ENCODE assay signal across 10 mouse cellular contexts in the genomic region with DNA sequence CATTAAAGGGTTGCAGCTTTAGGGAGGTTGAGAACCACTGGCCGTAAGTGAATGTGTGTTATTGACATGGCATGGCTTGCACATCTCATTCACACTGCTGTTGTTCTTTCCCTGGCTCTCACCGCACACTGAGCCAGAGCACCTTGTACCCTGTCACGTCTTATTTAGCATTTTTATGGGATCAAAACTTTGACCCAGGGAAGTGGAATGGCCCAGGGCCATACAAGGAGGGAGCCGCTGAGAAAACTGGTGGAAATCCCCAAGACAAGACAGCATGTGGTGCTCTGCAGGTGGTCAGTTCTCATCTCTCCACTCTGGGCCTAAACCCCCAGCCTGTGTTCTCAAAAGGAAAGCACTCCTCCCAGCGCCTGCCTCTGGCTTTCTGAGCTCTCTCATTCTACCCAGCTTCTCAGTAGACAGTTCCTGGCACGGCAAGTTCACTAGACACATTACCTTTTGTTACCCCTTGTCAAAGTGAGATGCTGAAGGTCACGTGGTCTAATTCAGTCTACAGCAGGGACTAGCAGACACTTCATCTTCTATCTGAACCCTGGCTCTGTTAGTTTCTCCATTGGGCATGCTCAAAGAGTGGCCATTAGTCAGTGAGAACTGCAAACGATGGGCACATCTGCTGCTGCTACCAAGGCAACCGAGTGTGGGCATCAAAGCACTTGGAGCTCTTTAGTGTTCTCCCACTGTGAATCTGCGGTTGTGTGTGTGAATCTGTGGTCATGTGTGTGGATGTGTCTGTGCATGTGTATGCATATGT.
DNase-seq lines count a peak whose midpoint lies in the region; ATAC-seq and TF ChIP-seq lines count a peak whose summit lies in the region.
"Had no signal": no experiment of that assay in that cellular context is flagged by ENCODE, and none has a peak within 500 bp of the region (broad histone marks: within the 10 kb centered on the region; RNA-seq: fewer than 3 reads in every experiment).

No protein-coding gene starts in this region.

- ATAC-seq in liver, embryonic 13.5 days (ENCODE audit: low read depth) = no peak
- no peak for ATAC-seq in liver, embryonic 11.5 days (replicated peaks; ENCODE audit: low FRiP score)
- ATAC-seq in hindbrain, embryonic 14.5 days (ENCODE audit: low FRiP score) = peak; percentile 84
- no peak for ATAC-seq in lung, postnatal 0 days

- no peaks in the 10 kb centered on the region for H3K9me3 ChIP-seq in liver, embryonic 13.5 days (replicated peaks)
- H3K9me3 ChIP-seq in liver, embryonic 11.5 days (ENCODE audit: control insufficient read depth, low read length) = no peaks in the 10 kb centered on the region
- no peaks in the 10 kb centered on the region for H3K9me3 ChIP-seq in hindbrain, embryonic 14.5 days (ENCODE audit: control insufficient read depth, low read length)
- no peaks in the 10 kb centered on the region for H3K9me3 ChIP-seq in lung, postnatal 0 days (ENCODE audit: low read length)
- H3K9me3 ChIP-seq: limb, embryonic 15.5 days had no signal

- TF ChIP-seq CTCF in lung, postnatal 0 days (IDR thresholded peaks at IDR 0.05) = no peak

- intact Hi-C loops in heart, postnatal 36 days (cut with DNase I) = no loop called here

- H3K27ac ChIP-seq in liver, embryonic 13.5 days = peak overlapping the region; percentile 100
- no peak overlapping the region for H3K27ac ChIP-seq in liver, embryonic 11.5 days (ENCODE audit: low read depth, low read length)
- peak overlapping the region; percentile 64 for H3K27ac ChIP-seq in hindbrain, embryonic 14.5 days
- H3K27ac ChIP-seq in lung, postnatal 0 days (ENCODE audit: low read length) = no peak overlapping the region
- H3K27ac ChIP-seq: limb, embryonic 15.5 days had no signal

- DNase-seq in liver, embryonic 13.5 days = no peak
- DNase-seq in liver, embryonic 11.5 days (ENCODE audit: low spot score) = no peak
- DNase-seq in hindbrain, embryonic 14.5 days (ENCODE audit: low spot score) = peak; percentile 78
- peak; percentile 48 for DNase-seq in mesoderm, embryonic 11.5 days (ENCODE audit: low read depth, low spot score)
- peak; percentile 57 for DNase-seq in right cerebral cortex, postnatal 25 days
- DNase-seq in lung, postnatal 0 days (ENCODE audit: low spot score) = no peak
- DNase-seq in adrenal gland, adult 18-20 months (ENCODE audit: low spot score in 2 of 2) = no peak
- DNase-seq in heart, postnatal 36 days = no peak
- DNase-seq: heart, postnatal 10 days had no signal

- no peaks in the 10 kb centered on the region for H3K27me3 ChIP-seq in liver, embryonic 13.5 days
- H3K27me3 ChIP-seq in liver, embryonic 11.5 days (replicated peaks; ENCODE audit: control insufficient read depth, insufficient read depth, low read length) = no peaks in the 10 kb centered on the region
- no peaks in the 10 kb centered on the region for H3K27me3 ChIP-seq in hindbrain, embryonic 14.5 days (ENCODE audit: control insufficient read depth, insufficient read depth, low read length)
- no peaks in the 10 kb centered on the region for H3K27me3 ChIP-seq in lung, postnatal 0 days (replicated peaks; ENCODE audit: insufficient read depth, low read length)
- H3K27me3 ChIP-seq: limb, embryonic 15.5 days had no signal

- H3K36me3 ChIP-seq in liver, embryonic 13.5 days = no peaks in the 10 kb centered on the region
- H3K36me3 ChIP-seq in liver, embryonic 11.5 days (ENCODE audit: control insufficient read depth, insufficient read depth, low read length) = no peaks in the 10 kb centered on the region
- no peaks in the 10 kb centered on the region for H3K36me3 ChIP-seq in hindbrain, embryonic 14.5 days (replicated peaks; ENCODE audit: control insufficient read depth, insufficient read depth)
- H3K36me3 ChIP-seq in lung, postnatal 0 days (ENCODE audit: insufficient read depth, low read length) = no peaks in the 10 kb centered on the region
- H3K36me3 ChIP-seq: limb, embryonic 15.5 days had no signal

- H3K4me2 ChIP-seq in liver, embryonic 13.5 days = no peak overlapping the region
- H3K4me2 ChIP-seq in liver, embryonic 11.5 days = no peak overlapping the region
- H3K4me2 ChIP-seq in hindbrain, embryonic 14.5 days (replicated peaks) = no peak overlapping the region
- no peak overlapping the region for H3K4me2 ChIP-seq in lung, postnatal 0 days (replicated peaks; ENCODE audit: low read depth, low read length)
- H3K4me2 ChIP-seq: limb, embryonic 15.5 days had no signal

- TF ChIP-seq EP300 in lung, postnatal 0 days (IDR thresholded peaks at IDR 0.05) = no peak

- WGBS in liver, embryonic 13.5 days (ENCODE audit: insufficient replicate concordance) = 75% methylated on average over 10 of the region's 10 CpGs
- whole genome bisulfite sequencing in liver, embryonic 11.5 days = 72% methylated on average over 10 of the region's 10 CpGs
- WGBS in hindbrain, embryonic 14.5 days = 23% methylated on average over 10 of the region's 10 CpGs
- WGBS in lung, postnatal 0 days = 63% methylated on average over 10 of the region's 10 CpGs

- H3K4me3 ChIP-seq in liver, embryonic 13.5 days (replicated peaks) = no peak overlapping the region
- no peak overlapping the region for H3K4me3 ChIP-seq in liver, embryonic 11.5 days (ENCODE audit: low read depth, low read length)
- no peak overlapping the region for H3K4me3 ChIP-seq in hindbrain, embryonic 14.5 days (replicated peaks; ENCODE audit: low read length)
- no peak overlapping the region for H3K4me3 ChIP-seq in lung, postnatal 0 days (ENCODE audit: low read depth, low read length)
- H3K4me3 ChIP-seq: limb, embryonic 15.5 days had no signal

- H3K4me1 ChIP-seq in liver, embryonic 13.5 days (replicated peaks) = peaks cover 68% of the 10 kb centered on the region
- peaks cover 18% of the 10 kb centered on the region for H3K4me1 ChIP-seq in liver, embryonic 11.5 days (replicated peaks; ENCODE audit: control insufficient read depth, insufficient read depth, low read length)
- peaks cover 23% of the 10 kb centered on the region for H3K4me1 ChIP-seq in hindbrain, embryonic 14.5 days (replicated peaks; ENCODE audit: control insufficient read depth, insufficient read depth, low read length)
- H3K4me1 ChIP-seq in lung, postnatal 0 days (ENCODE audit: insufficient read depth, low read depth, low read length) = peaks cover 8% of the 10 kb centered on the region; the same call in 1 of the 2 replicates

- peak overlapping the region; percentile 4; the same call in 1 of the 2 replicates for H3K9ac ChIP-seq in liver, embryonic 13.5 days
- no peak overlapping the region for H3K9ac ChIP-seq in liver, embryonic 11.5 days (ENCODE audit: low read depth, low read length)
- H3K9ac ChIP-seq in hindbrain, embryonic 14.5 days = no peak overlapping the region
- H3K9ac ChIP-seq in lung, postnatal 0 days (replicated peaks; ENCODE audit: low read depth) = no peak overlapping the region
- H3K9ac ChIP-seq: limb, embryonic 15.5 days had no signal

Comparison
In these comparisons a context has a peak if more than half of its experiments do, and no peak if none do; other contexts are left out.
1. H3K27ac ChIP-seq: peak in liver, embryonic 13.5 days (single experiment) and hindbrain, embryonic 14.5 days (single experiment); none in liver, embryonic 11.5 days (single experiment) and lung, postnatal 0 days (single experiment).
2. DNase-seq: peak in hindbrain, embryonic 14.5 days (single experiment), mesoderm, embryonic 11.5 days (single experiment) and right cerebral cortex, postnatal 25 days (single experiment); none in liver, embryonic 13.5 days (single experiment), liver, embryonic 11.5 days (single experiment), lung, postnatal 0 days (single experiment), adrenal gland, adult 18-20 months (0 of 2) and heart, postnatal 36 days (0 of 2).